Comparison of ENCODE assay signal across 9 mouse cellular contexts in genomic region chr3:75910257-75910656, GRCm38 (mm10). TPM values are rescaled to one million over a fixed set of nuclear protein-coding genes. Genes with fewer than 3 reads are reported as not detected.
DNase-seq lines count a peak whose midpoint lies in the region; ATAC-seq and TF ChIP-seq lines count a peak whose summit lies in the region.
"Had no signal": no experiment of that assay in that cellular context is flagged by ENCODE, and none has a peak within 500 bp of the region (broad histone marks: within the 10 kb centered on the region; RNA-seq: fewer than 3 reads in every experiment).

No protein-coding gene starts in this region.

- no peaks in the 10 kb centered on the region for H3K27me3 ChIP-seq in forebrain, embryonic 15.5 days

- no peak overlapping the region for H3K9ac ChIP-seq in forebrain, embryonic 15.5 days (replicated peaks)

- H3K4me3 ChIP-seq in bone marrow, adult 2 months (replicated peaks; ENCODE audit: control insufficient read depth, low read depth, low read length) = no peak overlapping the region
- no peak overlapping the region for H3K4me3 ChIP-seq in forebrain, embryonic 15.5 days

- no peak overlapping the region for H3K27ac ChIP-seq in bone marrow, adult 2 months (ENCODE audit: control insufficient read depth, insufficient read depth, low read depth, low read length, poor library complexity)
- H3K27ac ChIP-seq in forebrain, embryonic 15.5 days (replicated peaks) = no peak overlapping the region
- H3K27ac ChIP-seq: macrophage had no signal

- 10% methylated on average over 4 of the region's 4 CpGs for WGBS in bone marrow, adult 2 months
- WGBS in forebrain, embryonic 15.5 days = 12% methylated on average over 4 of the region's 4 CpGs

- no peak for DNase-seq in cerebellum, adult 11-12 months
- DNase-seq in 3134 (ENCODE audit: extremely low read depth, insufficient read length, low spot score) = peak; percentile 61
- peak; percentile 11 to 77 for DNase-seq in layer of hippocampus, adult 18-20 months (ENCODE audit: low spot score in 2 of 2)
- DNase-seq in mesoderm, embryonic 11.5 days (ENCODE audit: low read depth, low spot score) = peak; percentile 78
- DNase-seq in ovary, postnatal 14 days (ENCODE audit: low spot score) = no peak

- peaks cover 2% of the 10 kb centered on the region; the same call in 1 of the 2 replicates for H3K4me1 ChIP-seq in bone marrow, adult 2 months (ENCODE audit: control insufficient read depth, insufficient read depth, low read length)
- H3K4me1 ChIP-seq in forebrain, embryonic 15.5 days = peaks cover 14% of the 10 kb centered on the region

- H3K9me3 ChIP-seq in forebrain, embryonic 15.5 days = no peaks in the 10 kb centered on the region

- H3K36me3 ChIP-seq in forebrain, embryonic 15.5 days = peaks cover 4% of the 10 kb centered on the region; the same call in 1 of the 2 replicates

- TF ChIP-seq POLR2A in bone marrow, adult 2 months (IDR thresholded peaks at IDR 0.05; ENCODE audit: borderline replicate concordance, control insufficient read depth, low read depth, low read length) = no peak

- peak; percentile 84 for ATAC-seq in cerebellum, adult (ENCODE audit: insufficient number of reproducible peaks, low FRiP score, low TSS enrichment)
- peak; percentile 88 for ATAC-seq in forebrain, embryonic 15.5 days (replicated peaks)

- H3K4me2 ChIP-seq in forebrain, embryonic 15.5 days (replicated peaks) = no peak overlapping the region

- TF ChIP-seq CTCF in bone marrow, adult 2 months (IDR thresholded peaks at IDR 0.05; ENCODE audit: control insufficient read depth, insufficient read depth, low read length) = 0 out of 2 replicates have a peak, but pooled peaks have one; percentile 15

RNA-seq across cellular contexts. Expression of gene Golim4, which starts 46.5 kb away (rescaled TPM):
- polyA plus RNA-seq in bone marrow, adult 2 months (2011; ENCODE audit: insufficient read depth, insufficient read length, low replicate concordance, missing spikeins) = 26.7 and 51.2 TPM in 2 replicates
- 31.5 and 34.8 TPM in 2 replicates for polyA plus RNA-seq in forebrain, embryonic 15.5 days (2015; fragmentation: Nextera tagmentation; extraction: Ambion mirVana)
- 10 to 100 TPM; 25.3 to 27.5 TPM for total RNA-seq in layer of hippocampus, adult 18-20 months (2021)

Comparison
In these comparisons a context has a peak if more than half of its experiments do, and no peak if none do; other contexts are left out.
1. DNase-seq: peak in 3134 (single experiment), layer of hippocampus, adult 18-20 months (2 of 2) and mesoderm, embryonic 11.5 days (single experiment); none in cerebellum, adult 11-12 months (single experiment) and ovary, postnatal 14 days (single experiment).